25 mouse cellular contexts compared by ENCODE assay signal in genomic region chr17:64943213-64943612, GRCm38 (mm10).
"Had no signal": no experiment of that assay in that cellular context is flagged by ENCODE, and none has a peak within 500 bp of the region (broad histone marks: within the 10 kb centered on the region; RNA-seq: fewer than 3 reads in every experiment).

No protein-coding gene starts in this region.

- H3K4me2 ChIP-seq: heart, embryonic 12.5 days; hindbrain, embryonic 12.5 days; hindbrain, embryonic 14.5 days; intestine, embryonic 15.5 days; limb, embryonic 12.5 days; liver, embryonic 11.5 days; liver, embryonic 13.5 days had no signal

- H3K4me1 ChIP-seq: heart, embryonic 12.5 days; hindbrain, embryonic 10.5 days; hindbrain, embryonic 12.5 days; intestine, embryonic 15.5 days; limb, embryonic 10.5 days; limb, embryonic 12.5 days; liver, embryonic 13.5 days had no signal

- H3K9me3 ChIP-seq: heart, embryonic 12.5 days; hindbrain, embryonic 10.5 days; hindbrain, embryonic 12.5 days; intestine, embryonic 15.5 days; limb, embryonic 10.5 days; limb, embryonic 12.5 days; liver, embryonic 13.5 days had no signal

- DNase-seq: gastrocnemius, adult 2 months; gastrocnemius, postnatal 10 days; gastrocnemius, postnatal 25 days; heart, adult 2 months; heart, postnatal 10 days; kidney, adult 18-20 months; kidney, adult 8-10 months; kidney, postnatal 10 days; kidney, postnatal 25 days; kidney, postnatal 4 days; liver; liver, embryonic 13.5 days had no signal

- H3K36me3 ChIP-seq: heart, embryonic 12.5 days; hindbrain, embryonic 10.5 days; hindbrain, embryonic 12.5 days; intestine, embryonic 15.5 days; limb, embryonic 10.5 days; limb, embryonic 12.5 days; liver, embryonic 13.5 days had no signal

- H3K9ac ChIP-seq: heart, embryonic 12.5 days; hindbrain, embryonic 12.5 days; hindbrain, embryonic 14.5 days; intestine, embryonic 15.5 days; limb, embryonic 12.5 days; liver, embryonic 13.5 days had no signal

- H3K27me3 ChIP-seq: hindbrain, embryonic 12.5 days; intestine, embryonic 15.5 days; limb, embryonic 12.5 days; liver, embryonic 13.5 days had no signal

- ATAC-seq: hindbrain, embryonic 16.5 days; inflammation-experienced regulatory T-cells, adult 6 months; intestine, embryonic 15.5 days; intestine, postnatal 0 days had no signal

- H3K4me3 ChIP-seq: gastrocnemius, adult 2 months; heart, adult 2 months; heart, embryonic 12.5 days; hindbrain, embryonic 10.5 days; hindbrain, embryonic 12.5 days; intestine, embryonic 15.5 days; layer of hippocampus, adult 2 months; left cerebral cortex, adult 2 months; limb, embryonic 10.5 days; limb, embryonic 12.5 days; liver, embryonic 13.5 days had no signal

- H3K27ac ChIP-seq: gastrocnemius, adult 2 months; heart, adult 2 months; hindbrain, embryonic 10.5 days; hindbrain, embryonic 12.5 days; hindbrain, embryonic 14.5 days; intestine, embryonic 15.5 days; layer of hippocampus, adult 2 months; left cerebral cortex, adult 2 months; limb, embryonic 10.5 days; limb, embryonic 12.5 days; liver, embryonic 13.5 days had no signal
